Mouse (Mus musculus) hindbrain, embryonic 11.5 days (tissue): ENCODE results near the gene Gli1. TPM values are rescaled to one million over a fixed set of nuclear protein-coding genes. Genes with fewer than 3 reads are reported as not detected.
A peak's percentile ranks its signal among the peaks of the same experiment; 100 is the strongest.

ENCODE experiments used
- ATAC-seq: fragments of 200-750 bp; cut with Nextera tagmentation; 2 replicates; pipeline ENCODE4 v1.8.0; 2017; ENCODE audit warnings: mild to moderate bottlenecking, moderate TSS enrichment, moderate library complexity; ENCODE audit not compliant: low FRiP score
- DNase-seq: peaks from one replicate; pipeline ENCODE4 v3.0.0-alpha.2; 2015; ENCODE audit warnings: low spot score
- H3K27ac ChIP-seq: fragments of 300-500 bp; sonication (generic); 2 replicates; pipeline ENCODE4 v1.5.1; 2014; ENCODE audit warnings: mild to moderate bottlenecking, low read depth, low read length
- H3K27me3 ChIP-seq: fragments of 300-500 bp; sonication (generic); 2 replicates; pipeline ENCODE4 v1.6.1; 2014; ENCODE audit warnings: mild to moderate bottlenecking, low read length, moderate library complexity, mixed read lengths; ENCODE audit not compliant: control insufficient read depth, insufficient read depth
- H3K36me3 ChIP-seq: fragments of 300-500 bp; sonication (generic); 2 replicates; pipeline ENCODE4 v1.6.1; 2014; ENCODE audit warnings: mild to moderate bottlenecking, low read length, moderate library complexity, mixed read lengths; ENCODE audit not compliant: control insufficient read depth, insufficient read depth
- H3K4me1 ChIP-seq: fragments of 300-500 bp; sonication (generic); replicated peaks from 2 replicates; pipeline ENCODE4 v1.6.1; 2014; ENCODE audit warnings: low read length, mixed read lengths; ENCODE audit not compliant: control insufficient read depth, insufficient read depth
- H3K4me2 ChIP-seq: fragments of 300-500 bp; sonication (generic); replicated peaks from 2 replicates; pipeline ENCODE4 v1.6.1; 2014; ENCODE audit warnings: mild to moderate bottlenecking, low read depth, low read length
- H3K4me3 ChIP-seq: fragments of 300-500 bp; sonication (generic); 2 replicates; pipeline ENCODE4 v1.5.1; 2014; ENCODE audit warnings: low read depth, low read length
- H3K9ac ChIP-seq: fragments of 300-500 bp; sonication (generic); 2 replicates; pipeline ENCODE4 v1.6.1; 2014; ENCODE audit warnings: low read depth, low read length
- H3K9me3 ChIP-seq: fragments of 300-500 bp; sonication (generic); 2 replicates; pipeline ENCODE4 v1.6.1; 2016; ENCODE audit warnings: low read length; ENCODE audit not compliant: control insufficient read depth
- WGBS: fragments of 180-500 bp; shearing (Covaris S2); extraction: QIAGEN DNeasy Blood & Tissue Kit; methylation state at CpG from one replicate; pipeline ENCODE4 v1.1.7; 2014; 5-methylcytosine and 5-hydroxymethylcytosine counted together
- polyA plus RNA-seq: library from polyadenylated mRNA; unstranded; fragments of >200 nt; fragmentation: Nextera tagmentation; extraction: Ambion mirVana; gene quantifications from 2 replicates; pipeline ENCODE4 v1.2.1, GENCODE M21; 2014

The Gli1 gene
- polyA plus RNA-seq, 1 experiment from 2014 or later, result 3.2 TPM

DNA sequence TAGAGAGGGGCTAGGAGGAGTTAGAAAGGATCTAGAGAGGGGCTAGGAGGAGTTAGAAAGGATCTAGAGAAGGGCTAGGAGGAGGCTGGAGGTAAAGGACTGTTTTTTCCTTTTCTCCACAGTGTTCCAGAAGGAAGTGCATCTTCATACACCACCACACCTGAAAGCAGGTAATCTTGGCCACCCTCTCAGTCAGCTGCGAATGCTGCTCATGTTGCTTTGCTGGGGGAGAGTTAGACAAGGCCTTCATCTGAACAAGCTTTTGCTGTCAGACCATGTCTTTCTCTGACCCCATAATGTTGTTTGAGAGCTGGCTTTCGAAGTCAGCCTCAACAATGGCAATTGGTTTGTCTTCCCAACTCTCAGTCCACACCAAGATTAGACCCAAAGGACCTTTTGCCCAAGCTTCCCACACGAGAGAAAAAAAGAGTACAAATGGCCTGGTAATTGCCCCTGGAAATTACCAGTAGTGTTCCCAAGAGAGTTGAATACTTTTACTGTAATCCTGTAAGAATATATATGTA lies 48.1 kb downstream of the Gli1 start:
- no peak for DNase-seq
- H3K27ac ChIP-seq, result no peak overlapping the region
- H3K4me2 ChIP-seq, result no peak overlapping the region
- WGBS, result 88% methylated on average over 3 of the region's 3 CpGs
- H3K9ac ChIP-seq, result no peak overlapping the region
- ATAC-seq, result no peak
- no peaks in the 10 kb centered on the region for H3K9me3 ChIP-seq
- H3K36me3 ChIP-seq, result peaks cover 9% of the 10 kb centered on the region
- no peak overlapping the region for H3K4me3 ChIP-seq
- no peaks in the 10 kb centered on the region; the same call in 1 of the 2 replicates for H3K4me1 ChIP-seq
- H3K27me3 ChIP-seq, result no peaks in the 10 kb centered on the region

DNA sequence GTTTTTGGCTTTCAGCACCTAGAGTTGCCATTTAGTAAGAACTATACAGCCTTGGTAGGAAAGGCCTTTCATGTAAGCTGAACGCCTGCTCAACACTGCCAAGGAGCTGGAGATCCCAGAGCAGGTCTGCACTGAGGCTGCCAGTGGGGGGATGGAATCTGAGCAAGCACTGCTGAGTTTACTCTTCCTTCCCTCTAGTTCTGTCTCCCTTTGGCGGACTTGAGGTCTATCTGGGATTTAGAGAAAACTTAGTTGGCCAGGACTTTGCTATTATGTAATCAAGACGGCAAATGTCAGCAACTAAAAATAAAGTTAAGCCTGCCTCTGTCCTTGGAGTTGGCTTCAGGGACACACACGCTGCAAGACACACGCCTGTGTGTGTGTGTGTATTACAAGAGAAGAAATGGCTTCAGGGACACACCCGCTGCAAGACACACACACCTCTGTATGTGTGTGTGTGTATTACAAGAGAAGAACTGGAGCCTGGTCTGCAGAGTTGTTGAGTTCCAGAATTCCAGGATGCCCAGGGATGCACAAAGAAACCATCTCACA lies 48.7 kb downstream of the Gli1 start:
- Histone ChIP-seq H3K4me3 (no peak overlapping the region), H3K36me3 (peaks cover 9% of the 10 kb centered on the region), H3K9ac (no peak overlapping the region), H3K4me1 (no peaks in the 10 kb centered on the region; the same call in 1 of the 2 replicates), H3K27ac (no peak overlapping the region), H3K9me3 (no peaks in the 10 kb centered on the region), H3K4me2 (no peak overlapping the region), H3K27me3 (no peaks in the 10 kb centered on the region)
- no peak for DNase-seq
- 91% methylated on average over 6 of the region's 6 CpGs for WGBS
- no peak for ATAC-seq

DNA sequence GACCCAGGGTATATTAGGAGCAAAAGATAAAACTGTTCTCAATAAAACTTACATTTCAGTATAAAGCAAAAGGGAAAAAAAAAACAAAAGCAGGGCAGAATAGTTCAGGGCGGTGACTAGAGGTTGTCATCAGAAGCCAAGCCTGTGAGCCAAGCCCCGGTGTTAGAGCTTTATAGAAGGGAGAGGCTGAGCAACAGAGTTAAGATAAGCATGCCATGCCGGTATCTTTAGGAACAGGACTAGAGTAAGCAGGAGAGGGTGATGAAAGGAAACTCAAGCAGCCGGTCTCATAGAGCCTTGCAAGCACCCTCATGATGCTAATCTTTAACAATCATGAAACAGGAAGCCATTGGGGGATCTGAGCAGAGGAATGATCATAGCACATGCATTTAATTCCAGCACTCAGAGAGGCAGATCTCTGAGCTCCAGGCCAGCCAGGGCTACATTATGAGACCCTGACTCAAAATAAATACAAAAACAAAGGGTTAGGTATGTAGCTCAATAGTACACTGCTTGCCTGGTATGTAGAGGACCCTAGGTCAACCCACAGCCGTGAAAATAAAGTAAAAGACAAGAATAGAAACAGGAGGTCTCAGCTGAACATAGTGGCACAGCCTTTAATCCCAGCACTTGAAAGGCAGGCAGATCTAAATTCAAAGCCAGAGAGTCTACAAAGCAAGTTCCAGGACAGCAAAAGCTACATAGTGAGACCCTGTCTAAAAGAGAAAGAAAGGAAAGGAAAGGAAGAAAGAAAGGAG lies 49.7 kb downstream of the Gli1 start:
- WGBS, result 61% methylated on average over 5 of the region's 5 CpGs
- H3K9me3 ChIP-seq, result no peaks in the 10 kb centered on the region
- peaks cover 10% of the 10 kb centered on the region for H3K4me1 ChIP-seq
- H3K36me3 ChIP-seq, result peaks cover 6% of the 10 kb centered on the region
- peak overlapping the region; percentile 76 for H3K9ac ChIP-seq
- peak overlapping the region; percentile 85 for H3K4me2 ChIP-seq
- no peak for DNase-seq
- 0 out of 2 replicates have a peak overlapping the region, but pooled peaks have one; percentile 99 for H3K27ac ChIP-seq
- H3K4me3 ChIP-seq, result peak overlapping the region; percentile 58
- H3K27me3 ChIP-seq, result no peaks in the 10 kb centered on the region
- ATAC-seq, result no peak

DNA sequence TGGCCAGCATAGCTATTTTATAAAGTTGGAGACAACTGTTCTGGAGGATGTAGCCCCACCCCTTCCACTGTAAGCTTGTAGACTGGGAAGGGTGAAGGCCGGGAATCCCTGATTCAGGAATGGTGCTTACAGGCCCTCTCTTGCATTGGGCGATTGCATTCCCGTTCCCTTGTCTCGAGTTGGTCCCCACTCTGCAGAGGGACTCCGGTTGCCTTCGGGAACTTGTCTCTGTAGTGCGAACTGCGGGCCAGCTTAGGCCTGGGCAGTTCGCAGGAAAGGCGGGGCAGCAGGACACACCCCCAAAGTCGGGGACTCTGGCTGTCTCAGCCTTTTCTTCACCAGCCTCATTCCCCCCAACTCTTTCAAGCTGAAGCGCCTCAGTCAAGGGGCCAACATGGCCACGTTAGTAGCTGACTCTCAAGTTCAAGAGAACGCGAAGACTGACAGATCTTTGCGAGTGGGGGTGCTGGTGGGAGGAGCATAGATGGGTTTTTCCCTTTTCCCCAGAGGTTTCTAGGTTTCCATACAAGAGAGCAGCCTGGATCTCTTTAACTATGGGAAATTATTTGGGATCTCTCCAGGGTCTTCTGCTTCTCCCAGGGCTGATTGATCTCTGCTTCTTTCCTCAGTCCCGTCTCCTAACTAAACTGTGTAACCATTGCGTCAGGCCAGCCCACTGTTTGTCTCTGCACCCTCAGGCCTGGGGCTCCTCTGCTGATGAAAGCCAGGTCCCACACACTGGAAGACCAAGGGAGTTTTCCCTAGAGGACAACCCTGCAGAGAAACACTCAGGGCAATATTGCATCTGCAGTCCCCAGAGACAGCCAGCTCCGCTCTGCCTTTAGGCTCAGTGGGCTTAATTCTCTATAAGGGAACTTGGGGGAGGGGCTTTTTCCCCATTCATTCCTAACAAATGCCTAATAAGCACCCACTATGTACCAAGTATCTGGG lies 50.6 kb downstream of the Gli1 start:
- Histone ChIP-seq H3K9ac (peak overlapping the region; percentile 76), H3K4me1 (peaks cover 16% of the 10 kb centered on the region), H3K4me2 (peak overlapping the region; percentile 85), H3K9me3 (no peaks in the 10 kb centered on the region), H3K4me3 (peak overlapping the region; percentile 58), H3K36me3 (peaks cover 4% of the 10 kb centered on the region), H3K27ac (peak overlapping the region; percentile 99), H3K27me3 (no peaks in the 10 kb centered on the region)
- WGBS, result 4% methylated on average over 19 of the region's 19 CpGs
- DNase-seq, result peak; percentile 73
- peak; percentile 53 for ATAC-seq

DNA sequence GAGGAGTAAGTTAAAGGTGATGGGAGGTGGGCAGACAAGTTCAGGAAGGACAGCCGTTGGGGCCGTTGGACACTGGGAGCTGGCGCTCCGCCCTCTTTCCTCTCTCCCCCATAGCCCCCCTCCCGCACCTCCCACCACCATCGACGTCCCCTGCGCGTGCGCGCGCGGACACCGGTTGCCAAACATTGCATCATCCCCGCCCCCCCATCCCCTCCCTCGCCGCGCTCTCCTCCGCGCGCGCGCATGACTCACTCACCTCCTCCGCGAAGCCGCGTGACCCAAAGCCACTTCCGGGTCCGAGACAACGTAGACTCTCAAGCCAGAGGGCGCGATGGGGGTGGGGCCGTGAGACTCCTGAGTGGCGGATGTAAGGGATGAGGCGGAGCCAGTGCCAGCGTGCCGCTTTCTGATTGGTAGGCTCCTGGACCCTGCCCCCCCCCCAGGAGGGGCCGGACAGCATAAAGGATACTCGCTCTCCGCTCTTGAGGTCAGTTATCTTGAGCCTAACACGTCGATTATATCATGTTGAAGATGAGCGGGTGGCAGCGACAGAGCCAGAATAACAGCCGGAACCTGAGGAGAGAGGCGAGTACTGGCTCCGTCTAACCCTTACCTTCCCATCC lies 51.4 kb downstream of the Gli1 start:
- Histone ChIP-seq H3K9ac (peak overlapping the region; percentile 76), H3K27me3 (no peaks in the 10 kb centered on the region), H3K9me3 (no peaks in the 10 kb centered on the region), H3K4me2 (peak overlapping the region; percentile 85), H3K27ac (peak overlapping the region; percentile 99), H3K4me3 (peak overlapping the region; percentile 58), H3K4me1 (peaks cover 18% of the 10 kb centered on the region), H3K36me3 (peaks cover 3% of the 10 kb centered on the region; the same call in 1 of the 2 replicates)
- WGBS, result 1% methylated on average over 46 of the region's 47 CpGs
- ATAC-seq, result peak; percentile 93
- peak; percentile 100 for DNase-seq

DNA sequence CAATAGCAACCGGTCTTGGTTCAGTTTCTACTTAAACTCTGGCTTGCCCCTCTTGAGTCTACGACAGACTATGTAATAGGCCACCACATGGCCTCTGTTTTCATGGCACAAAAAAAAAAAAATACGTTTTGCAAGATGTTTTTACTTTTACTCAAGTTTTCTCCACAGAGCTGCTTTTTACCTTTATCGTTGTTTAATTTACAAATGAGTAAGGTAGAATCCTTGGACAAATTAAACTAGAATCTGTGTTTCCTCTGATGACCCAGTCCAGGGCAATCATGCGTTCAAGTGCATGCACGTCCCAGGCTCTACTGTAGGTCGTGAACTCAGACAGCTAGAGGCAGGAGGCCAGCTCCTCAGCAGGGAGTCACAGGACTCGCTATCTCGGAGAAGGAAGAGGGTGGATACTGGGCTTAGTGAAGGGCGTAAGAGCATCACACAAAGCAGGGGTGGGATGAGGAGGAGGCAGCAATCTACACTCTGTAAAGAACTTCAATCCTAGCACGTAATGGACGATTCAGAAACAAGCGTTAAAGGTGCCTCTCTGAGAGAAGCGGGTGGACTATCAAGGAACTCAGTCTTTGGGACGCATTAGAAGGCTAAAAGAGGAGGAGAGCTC lies 52.1 kb downstream of the Gli1 start:
- Histone ChIP-seq H3K27ac (peak overlapping the region; percentile 99), H3K9ac (peak overlapping the region; percentile 74), H3K4me3 (peak overlapping the region; percentile 58), H3K4me1 (peaks cover 18% of the 10 kb centered on the region), H3K4me2 (peak overlapping the region; percentile 85), H3K36me3 (peaks cover 3% of the 10 kb centered on the region; the same call in 1 of the 2 replicates), H3K27me3 (no peaks in the 10 kb centered on the region), H3K9me3 (no peaks in the 10 kb centered on the region)
- ATAC-seq (peak; percentile 13; the same call in 1 of the 2 replicates), DNase-seq (no peak)
- WGBS, result under 1% methylated on average over 15 of the region's 15 CpGs

DNA sequence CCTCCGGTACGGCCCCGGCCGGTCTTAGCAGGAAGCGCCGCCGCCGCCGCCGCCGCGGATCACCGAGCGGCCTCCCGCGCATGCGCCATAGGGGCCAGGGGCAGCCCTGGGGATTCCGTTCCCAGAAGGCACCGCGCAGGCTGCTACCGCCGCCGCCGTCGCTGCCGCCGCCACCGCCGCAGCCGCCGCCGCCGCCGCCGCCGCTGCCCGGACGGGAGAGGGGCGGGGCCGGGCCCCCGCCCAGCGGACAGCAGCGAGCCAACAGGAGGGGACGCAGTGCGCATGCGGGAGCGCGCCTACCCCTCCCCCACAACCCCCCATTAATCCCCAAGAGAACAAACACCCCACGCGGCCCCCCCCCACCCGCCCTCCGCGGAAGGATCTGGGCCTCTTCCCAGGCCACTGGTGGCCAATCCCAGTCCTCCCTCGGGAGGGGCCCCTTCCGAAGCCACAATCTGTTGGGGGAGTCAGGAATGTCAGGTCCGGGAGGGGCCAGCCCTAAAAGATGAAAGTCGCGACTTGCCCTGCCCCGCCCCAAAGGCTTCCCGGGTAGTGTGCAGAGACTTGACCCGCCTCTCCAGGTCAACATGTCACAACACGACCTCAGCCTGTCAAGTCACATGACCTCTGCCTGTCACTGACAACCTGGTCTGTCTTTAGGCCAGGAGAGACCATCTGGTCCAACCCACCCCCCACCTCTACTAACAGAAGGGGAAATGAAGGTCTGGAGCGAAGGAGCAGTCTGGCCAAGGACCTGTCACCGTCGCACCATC lies 52.8 kb downstream of the Gli1 start, which contains the start of gene Mbd6:
Gene Mbd6, minus strand, starts transcription at position 219 of the 773 bp plus-strand sequence.
- H3K27ac ChIP-seq, result peak within 1 kb of the TSS; percentile 99
- ATAC-seq (peak; percentile 21), DNase-seq (peak; percentile 94)
- peak within 1 kb of the TSS; percentile 85 for H3K4me2 ChIP-seq
- no peaks in the 10 kb centered on the region for H3K27me3 ChIP-seq
- H3K4me3 ChIP-seq, result peak within 1 kb of the TSS; percentile 58
- peaks cover 6% of the 10 kb centered on the region; the same call in 1 of the 2 replicates for H3K36me3 ChIP-seq
- no peaks in the 10 kb centered on the region for H3K9me3 ChIP-seq
- under 1% methylated on average over 35 of the region's 65 CpGs for WGBS
- H3K4me1 ChIP-seq, result peaks cover 18% of the 10 kb centered on the region
- peak within 1 kb of the TSS; percentile 74 for H3K9ac ChIP-seq
